Mouse (Mus musculus) embryo, embryonic 10 days (tissue): ENCODE measurements around the gene 4931409K22Rik.

Source experiments
- DNase-seq: peaks from one replicate; pipeline ENCODE4 v3.0.0-alpha.2; 2015; ENCODE audit warnings: low spot score

The 4931409K22Rik gene

GRCm38 (mm10) chr5:24556709-24557108, at the start of gene 4931409K22Rik:
TSS of gene 4931409K22Rik (minus strand) at chr5:24556809.
- no peak for DNase-seq

GRCm38 (mm10) chr5:24605980-24606665, 49.5 kb upstream of the 4931409K22Rik start:
- DNase-seq, result no peak

GRCm38 (mm10) chr5:24605321-24605979, 48.8 kb upstream of the 4931409K22Rik start:
- DNase-seq, result peak; percentile 49

GRCm38 (mm10) chr5:24604656-24605100, 48.1 kb upstream of the 4931409K22Rik start:
- DNase-seq, result peak; percentile 94

GRCm38 (mm10) chr5:24604080-24604655, 47.6 kb upstream of the 4931409K22Rik start:
- no peak for DNase-seq

DNA sequence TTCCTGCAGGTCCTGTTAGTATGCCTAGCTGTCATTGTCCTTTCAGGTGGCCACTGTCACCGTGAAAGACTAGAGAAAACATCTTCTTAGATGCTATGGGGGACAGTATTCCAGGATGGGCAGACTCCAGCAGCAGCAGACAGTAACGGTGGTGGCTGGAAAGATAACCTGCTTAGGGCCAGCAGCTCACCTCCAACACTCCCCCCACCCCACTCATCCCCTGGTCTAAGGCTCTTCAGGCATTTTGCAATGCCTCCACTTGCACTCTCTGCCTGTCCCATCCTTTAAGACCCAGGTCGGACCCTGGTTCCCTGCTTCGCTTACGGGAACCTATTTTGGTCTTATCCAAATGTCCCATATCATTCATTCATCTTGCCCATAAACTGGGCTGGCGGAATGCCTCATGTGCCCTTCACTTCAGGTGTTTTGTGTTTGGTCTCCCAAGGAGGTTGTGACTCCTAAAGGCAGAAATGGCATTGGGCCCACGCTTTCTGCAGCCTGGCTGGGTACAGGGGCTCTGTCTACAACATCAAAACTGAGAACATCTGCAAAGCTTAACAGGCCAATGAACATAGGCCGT, 46.9 kb upstream of the 4931409K22Rik start:
- DNase-seq, result no peak

- peak; percentile 95 for DNase-seq
These were observed 46.2 kb upstream of the 4931409K22Rik start for GRCm38 (mm10) chr5:24602751-24603343.

DNA sequence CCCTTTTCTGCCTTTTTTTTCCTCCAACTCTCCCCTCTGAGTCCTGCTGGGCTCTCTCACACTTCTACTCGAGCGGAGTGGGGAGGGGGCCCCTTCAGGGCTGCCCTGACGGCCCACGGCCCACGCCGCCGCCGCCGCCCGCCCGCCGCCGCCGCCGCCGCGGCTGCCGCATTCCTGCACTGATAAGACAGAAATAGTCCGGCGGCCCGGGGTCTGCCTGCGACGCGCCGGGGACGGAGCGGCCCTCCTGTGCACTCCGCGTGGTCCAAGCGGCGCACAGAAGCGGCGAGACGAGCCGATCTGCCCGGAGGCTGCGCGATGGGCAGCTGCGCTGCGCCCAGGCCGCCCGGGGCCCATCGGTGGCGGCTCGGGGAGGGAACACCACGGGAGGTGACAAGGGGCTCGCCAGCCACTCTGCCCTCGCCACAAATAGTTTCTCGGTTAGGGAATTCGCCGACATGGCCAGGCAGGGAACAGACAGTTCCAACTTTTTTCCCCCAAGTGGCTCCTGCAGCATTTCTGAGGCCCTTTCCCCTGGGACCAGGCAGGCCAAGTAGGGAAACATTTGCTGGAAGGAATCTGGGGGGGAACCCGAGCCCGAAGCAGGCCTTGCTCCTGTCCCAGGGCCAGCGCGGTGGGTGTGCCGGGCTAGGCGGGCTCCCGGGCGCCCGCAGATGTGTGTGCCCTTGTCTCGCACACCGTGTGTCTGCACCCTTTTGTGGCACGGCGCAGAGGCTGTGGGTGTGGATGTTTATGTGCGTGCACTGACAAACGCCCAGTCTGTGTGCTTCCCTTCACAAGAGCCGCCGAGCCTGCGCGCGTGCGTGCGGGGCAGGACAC, 45.5 kb upstream of the 4931409K22Rik start:
- peak; percentile 70 for DNase-seq

DNA sequence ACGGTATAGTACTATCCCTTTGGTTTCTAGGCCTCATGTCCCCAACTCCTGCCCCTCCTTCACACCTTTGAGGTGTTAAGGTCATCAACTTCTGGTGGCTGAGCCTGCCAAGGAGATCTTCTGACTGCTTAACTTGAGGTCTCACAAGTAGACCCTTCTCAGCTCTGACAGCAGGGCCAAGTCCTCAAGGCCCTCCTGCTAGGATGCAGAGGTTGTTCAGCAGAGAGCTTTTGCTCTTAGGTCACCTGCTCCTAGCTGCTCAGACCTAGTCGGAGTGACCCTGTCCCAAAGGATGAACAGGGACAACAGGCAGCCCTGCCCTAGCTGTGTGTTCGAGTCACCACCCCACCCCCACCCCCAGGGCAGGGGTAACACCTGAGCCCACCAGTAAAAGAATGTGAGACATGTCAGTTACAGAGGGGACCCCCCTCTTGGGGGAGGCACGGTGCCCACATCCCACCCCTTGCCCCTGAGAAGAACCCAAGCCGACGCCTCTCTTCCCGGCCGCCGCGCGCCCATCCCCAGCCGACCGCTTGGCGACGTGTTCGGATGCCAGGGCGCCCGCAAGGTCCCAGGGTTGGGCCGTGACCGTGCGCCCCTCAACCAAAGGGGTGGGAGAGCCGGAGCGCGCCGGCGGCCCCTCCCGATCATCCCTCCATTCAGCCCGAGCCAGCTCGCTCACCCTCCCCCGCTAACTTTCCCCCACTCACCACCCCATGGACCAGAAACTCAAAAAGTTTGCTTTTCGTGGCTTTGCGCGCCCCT, 44.6 kb upstream of the 4931409K22Rik start:
- peak; percentile 35 for DNase-seq

- DNase-seq, result no peak
These were observed 43.6 kb upstream of the 4931409K22Rik start for GRCm38 (mm10) chr5:24600236-24600635.

- no peak for DNase-seq
These were observed 42.5 kb upstream of the 4931409K22Rik start for GRCm38 (mm10) chr5:24599137-24599536.

GRCm38 (mm10) chr5:24598570-24599006, 42.0 kb upstream of the 4931409K22Rik start:
- DNase-seq, result peak; percentile 66

- DNase-seq, result no peak
These were observed 41.4 kb upstream of the 4931409K22Rik start for GRCm38 (mm10) chr5:24597901-24598569.

DNA sequence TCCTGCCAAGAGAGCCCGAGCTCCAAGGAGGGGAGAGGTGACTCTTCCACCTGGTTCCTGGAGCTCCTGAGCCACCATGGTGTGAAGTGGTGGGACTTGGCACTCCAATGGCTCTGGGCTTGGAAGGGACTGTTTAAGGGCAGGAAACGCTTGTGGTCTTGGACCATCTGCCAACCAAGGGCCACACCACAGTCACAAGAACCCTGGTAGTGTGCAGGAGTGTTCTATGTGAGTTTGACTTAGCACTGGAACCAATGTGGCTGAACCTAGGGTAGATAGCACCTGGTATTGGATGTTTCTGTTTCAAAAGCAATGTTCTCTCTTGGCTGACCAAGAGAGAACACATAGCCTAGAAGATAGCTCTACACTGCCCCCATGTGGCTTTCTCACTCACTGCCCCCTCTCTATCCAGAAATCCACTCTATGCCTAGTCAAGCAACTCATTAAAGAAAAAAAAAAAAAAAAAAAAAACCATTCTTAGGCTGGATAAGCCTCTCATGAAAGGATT, 40.7 kb upstream of the 4931409K22Rik start:
- peak; percentile 80 for DNase-seq

- peak; percentile 69 for DNase-seq
These were observed 40.0 kb upstream of the 4931409K22Rik start for GRCm38 (mm10) chr5:24596519-24597171.

- no peak for DNase-seq
These were observed 39.3 kb upstream of the 4931409K22Rik start for GRCm38 (mm10) chr5:24595786-24596380.

DNA sequence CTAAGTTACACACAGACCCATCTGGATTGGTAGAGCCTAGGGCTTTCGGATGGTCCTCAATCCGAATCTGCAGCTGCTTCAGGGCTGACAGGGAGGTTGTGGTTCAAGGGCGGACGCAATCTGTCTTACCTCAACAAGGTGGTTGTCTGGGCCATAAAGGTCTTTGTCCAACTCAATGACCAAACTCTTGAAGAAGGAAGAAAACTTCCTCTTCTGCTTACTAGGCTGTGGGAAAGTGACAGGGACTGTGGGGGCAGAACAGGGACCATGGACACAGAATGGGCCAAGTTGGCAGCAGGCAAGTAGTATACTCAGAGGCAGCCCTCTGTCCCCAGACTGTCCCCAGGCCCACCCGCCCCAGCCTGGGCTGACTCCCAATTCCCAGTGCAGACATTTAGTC, 38.7 kb upstream of the 4931409K22Rik start:
- DNase-seq, result no peak

- DNase-seq, result no peak
These were observed 37.7 kb upstream of the 4931409K22Rik start for GRCm38 (mm10) chr5:24594346-24594745.

DNA sequence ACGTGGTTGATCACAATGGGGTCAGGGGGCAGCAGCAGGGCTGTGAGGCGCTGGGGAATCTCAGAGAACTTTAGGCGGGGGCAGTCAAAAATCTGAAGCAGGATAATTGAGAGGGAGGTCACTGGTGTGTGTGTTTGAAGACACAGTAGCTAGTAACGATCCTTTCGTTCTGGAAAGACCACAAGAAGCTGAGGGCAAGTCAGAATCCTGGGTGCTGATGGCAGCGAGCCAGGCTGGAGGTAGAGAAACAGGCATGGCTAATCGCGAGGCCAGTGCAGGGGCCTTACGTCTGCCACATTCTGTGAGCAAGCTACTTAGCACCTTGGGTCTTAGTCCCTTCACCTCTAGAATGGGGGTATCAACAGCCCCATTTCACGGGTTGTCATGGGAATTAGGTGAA, 37.3 kb upstream of the 4931409K22Rik start:
- no peak for DNase-seq
